Mouse (Mus musculus): ENCODE measurements around the gene Rsph3b.
"Not testable (repeated sequence)": the region's sequence is repeated elsewhere in the genome, so short reads cannot be mapped to it uniquely, and the experiment has no call there.

GRCm38 (mm10) chr17:6967673-6968072 lies 19.2 kb upstream of the Rsph3b start:
- not testable (repeated sequence) for TF ChIP-seq EP300 (IDR thresholded peaks at IDR 0.05; ENCODE audit: insufficient read depth, low read depth, low read length); CTCF (IDR thresholded peaks at IDR 0.05; ENCODE audit: low read depth, low read length); POLR2A (IDR thresholded peaks at IDR 0.05; ENCODE audit: insufficient read depth, low read length)
